Mouse (Mus musculus) ES-Bruce4 (cell line): ENCODE results near the gene Igfbp1. TPM values are rescaled to one million over a fixed set of nuclear protein-coding genes. Genes with fewer than 3 reads are reported as not detected.
A peak's percentile ranks its signal among the peaks of the same experiment; 100 is the strongest.

ENCODE experiments used
- H3K27ac ChIP-seq: 2 replicates; pipeline ENCODE4 v1.5.1; 2012; ENCODE audit warnings: low read length, inconsistent platforms; ENCODE audit not compliant: insufficient read depth
- H3K27me3 ChIP-seq: 2 replicates; pipeline ENCODE4 v1.6.1; 2012; ENCODE audit warnings: mild to moderate bottlenecking, low read length, inconsistent platforms; ENCODE audit not compliant: control insufficient read depth, poor library complexity, insufficient read depth, severe bottlenecking
- H3K36me3 ChIP-seq: 2 replicates; pipeline ENCODE4 v1.6.1; 2012; ENCODE audit warnings: inconsistent platforms, mild to moderate bottlenecking, low read length, moderate library complexity; ENCODE audit not compliant: control insufficient read depth, poor library complexity, insufficient read depth, severe bottlenecking
- H3K4me1 ChIP-seq: one replicate; pipeline ENCODE4 v1.8.1; 2011; ENCODE audit warnings: low read length; ENCODE audit not compliant: control insufficient read depth, insufficient read depth
- H3K4me3 ChIP-seq: 2 replicates; pipeline ENCODE4 v1.5.1; 2011; ENCODE audit warnings: low read depth, mild to moderate bottlenecking, low read length
- H3K9ac ChIP-seq: 2 replicates; pipeline ENCODE4 v1.6.1; 2012; ENCODE audit warnings: low read depth, mild to moderate bottlenecking, inconsistent platforms; ENCODE audit not compliant: poor library complexity, severe bottlenecking
- H3K9me3 ChIP-seq: replicated peaks from 2 replicates; pipeline ENCODE4 v1.6.1; 2012; ENCODE audit warnings: mild to moderate bottlenecking, low read length, inconsistent platforms; ENCODE audit not compliant: control insufficient read depth, poor library complexity, insufficient read depth, severe bottlenecking
- CTCF ChIP-seq: IDR thresholded peaks from one replicate; pipeline ENCODE4 v1.8.1; 2011; ENCODE audit warnings: low read depth, low read length
- EP300 ChIP-seq: IDR thresholded peaks from 2 replicates; pipeline ENCODE4 v1.6.1; 2011; ENCODE audit warnings: low read depth, low read length; ENCODE audit not compliant: insufficient read depth
- POLR2A ChIP-seq: IDR thresholded peaks from one replicate; pipeline ENCODE4 v1.8.1; 2011; ENCODE audit warnings: low read length; ENCODE audit not compliant: insufficient read depth
- polyA plus RNA-seq: library from polyadenylated mRNA; stranded (reverse); fragments of >200 nt; gene quantifications from 2 replicates; pipeline ENCODE4 v1.2.4, GENCODE M21; 2011; ENCODE audit warnings: low read depth; ENCODE audit not compliant: missing spikeins, insufficient read depth, insufficient read length

Igfbp1 gene
- polyA plus RNA-seq, 1 experiment, result not detected

- no peaks in the 10 kb centered on the region for H3K9me3 ChIP-seq
- TF ChIP-seq CTCF, result peak; percentile 92
- no peak for TF ChIP-seq EP300
- TF ChIP-seq POLR2A, result no peak
Measured at GRCm38 (mm10) chr11:7210343-7210742, 12.8 kb downstream of the Igfbp1 start.

GRCm38 (mm10) chr11:7211211-7211610, 13.6 kb downstream of the Igfbp1 start:
- H3K9me3 ChIP-seq, result no peaks in the 10 kb centered on the region
- no peaks in the 10 kb centered on the region for H3K4me1 ChIP-seq
- no peaks in the 10 kb centered on the region; the same call in 1 of the 2 replicates for H3K27me3 ChIP-seq
- no peak for TF ChIP-seq CTCF
- H3K4me3 ChIP-seq, result no peak overlapping the region
- H3K36me3 ChIP-seq, result 0 out of 2 replicates have a peak, but pooled peaks cover 3% of the 10 kb centered on the region
- no peak overlapping the region for H3K9ac ChIP-seq
- no peak overlapping the region for H3K27ac ChIP-seq

More at GRCm38 (mm10) chr11:7210343-7210742, 12.8 kb downstream of the Igfbp1 start:
- Histone ChIP-seq H3K4me1 (no peaks in the 10 kb centered on the region), H3K27me3 (no peaks in the 10 kb centered on the region; the same call in 1 of the 2 replicates), H3K9ac (no peak overlapping the region), H3K4me3 (no peak overlapping the region), H3K27ac (no peak overlapping the region), H3K36me3 (0 out of 2 replicates have a peak, but pooled peaks cover 3% of the 10 kb centered on the region)

- no peaks in the 10 kb centered on the region for H3K4me1 ChIP-seq
- TF ChIP-seq CTCF, result no peak
- TF ChIP-seq EP300, result no peak
- TF ChIP-seq POLR2A, result no peak
- H3K4me3 ChIP-seq, result 0 out of 2 replicates have a peak overlapping the region, but pooled peaks have one; percentile 4
- H3K36me3 ChIP-seq, result 0 out of 2 replicates have a peak, but pooled peaks cover 3% of the 10 kb centered on the region
- H3K27me3 ChIP-seq, result no peaks in the 10 kb centered on the region; the same call in 1 of the 2 replicates
- no peak overlapping the region for H3K27ac ChIP-seq
- no peaks in the 10 kb centered on the region for H3K9me3 ChIP-seq
- 0 out of 2 replicates have a peak overlapping the region, but pooled peaks have one; percentile 1 for H3K9ac ChIP-seq
Measured at GRCm38 (mm10) chr11:7212126-7212798, 14.7 kb downstream of the Igfbp1 start.

- Histone ChIP-seq H3K36me3 (0 out of 2 replicates have a peak, but pooled peaks cover 3% of the 10 kb centered on the region), H3K4me3 (peak overlapping the region; percentile 81), H3K9ac (peak overlapping the region; percentile 91), H3K9me3 (no peaks in the 10 kb centered on the region), H3K4me1 (no peaks in the 10 kb centered on the region), H3K27me3 (no peaks in the 10 kb centered on the region; the same call in 1 of the 2 replicates), H3K27ac (no peak overlapping the region)
- TF ChIP-seq EP300, result no peak
- TF ChIP-seq POLR2A, result no peak
- no peak for TF ChIP-seq CTCF
Measured at GRCm38 (mm10) chr11:7213161-7213500, 15.5 kb downstream of the Igfbp1 start.

- H3K27ac ChIP-seq, result no peak within 1 kb of the TSS
- H3K4me1 ChIP-seq, result no peaks in the 10 kb centered on the region
Measured at GRCm38 (mm10) chr11:7213501-7214341, 16.1 kb downstream of the Igfbp1 start, which contains the start of gene Igfbp3. TSS of gene Igfbp3 (minus strand) at chr11:7213923.

GRCm38 (mm10) chr11:7214342-7214660, 16.7 kb downstream of the Igfbp1 start:
- H3K9me3 ChIP-seq, result no peaks in the 10 kb centered on the region
- no peak overlapping the region for H3K27ac ChIP-seq
- TF ChIP-seq EP300, result no peak
- no peak for TF ChIP-seq POLR2A
- no peak for TF ChIP-seq CTCF
- H3K36me3 ChIP-seq, result no peaks in the 10 kb centered on the region
- no peaks in the 10 kb centered on the region; the same call in 1 of the 2 replicates for H3K27me3 ChIP-seq
- H3K4me1 ChIP-seq, result no peaks in the 10 kb centered on the region
- H3K4me3 ChIP-seq, result peak overlapping the region; percentile 81
- peak overlapping the region; percentile 91 for H3K9ac ChIP-seq

More at GRCm38 (mm10) chr11:7213501-7214341, 16.1 kb downstream of the Igfbp1 start, which contains the start of gene Igfbp3:
- TF ChIP-seq POLR2A, result no peak
- TF ChIP-seq CTCF, result no peak
- no peak for TF ChIP-seq EP300
- Histone ChIP-seq H3K27me3 (no peaks in the 10 kb centered on the region; the same call in 1 of the 2 replicates), H3K9me3 (no peaks in the 10 kb centered on the region), H3K9ac (peak within 1 kb of the TSS; percentile 91), H3K4me3 (peak within 1 kb of the TSS; percentile 81), H3K36me3 (0 out of 2 replicates have a peak, but pooled peaks cover 3% of the 10 kb centered on the region)
